Mouse (Mus musculus): ENCODE data around the gene Psmd5. TPM values are rescaled to one million over a fixed set of nuclear protein-coding genes. Genes with fewer than 3 reads are reported as not detected.
"Not testable (repeated sequence)": the region's sequence is repeated elsewhere in the genome, so short reads cannot be mapped to it uniquely, and the experiment has no call there.

Gene Psmd5
- polyA plus RNA-seq, 1 experiment: 6.9 TPM

DNA sequence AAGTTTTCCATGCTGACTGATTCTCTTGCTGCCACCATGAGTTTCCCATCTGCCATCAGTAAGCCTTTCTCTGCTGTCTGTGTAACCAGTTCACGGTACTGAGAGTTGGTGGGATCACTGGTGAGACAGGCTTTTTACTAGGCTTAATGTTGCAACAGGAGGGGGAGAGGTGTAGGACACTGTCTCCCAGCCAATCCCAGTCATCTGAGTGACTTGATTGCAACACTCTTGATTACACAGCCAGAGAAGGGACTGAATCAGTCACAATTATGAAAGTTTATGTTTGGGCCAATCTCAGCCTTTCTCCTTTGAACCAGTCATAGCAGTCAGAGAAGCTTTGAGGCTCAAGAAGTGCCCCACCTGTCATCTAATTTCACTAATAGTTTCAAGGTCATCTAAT is 46.7 kb downstream of the Psmd5 start:
- Histone ChIP-seq H3K4me1 (ENCODE audit: control insufficient read depth, insufficient read depth, insufficient read length) (no peaks in the 10 kb centered on the region; the same call in 1 of the 2 replicates), H3K4me3 (ENCODE audit: extremely low read depth, insufficient read depth, insufficient read length) (no peak overlapping the region), H3K36me3 (ENCODE audit: control insufficient read depth, insufficient read depth, low read length) (no peaks in the 10 kb centered on the region), H3K27me3 (ENCODE audit: control insufficient read depth, insufficient read depth, low read length) (no peaks in the 10 kb centered on the region), H3K27ac (ENCODE audit: insufficient read depth, low read length) (no peak overlapping the region)
- no peak for TF ChIP-seq CTCF (IDR thresholded peaks at IDR 0.05; ENCODE audit: extremely low read depth, insufficient read depth, insufficient read length, insufficient replicate concordance)
- TF ChIP-seq POLR2A (IDR thresholded peaks at IDR 0.05; ENCODE audit: low read depth, low read length): no peak
- 72% methylated on average over 1 of the region's 1 CpGs for WGBS
- DNase-seq (ENCODE audit: low read depth in 1 of 2, low spot score in 2 of 2): no peak

DNA sequence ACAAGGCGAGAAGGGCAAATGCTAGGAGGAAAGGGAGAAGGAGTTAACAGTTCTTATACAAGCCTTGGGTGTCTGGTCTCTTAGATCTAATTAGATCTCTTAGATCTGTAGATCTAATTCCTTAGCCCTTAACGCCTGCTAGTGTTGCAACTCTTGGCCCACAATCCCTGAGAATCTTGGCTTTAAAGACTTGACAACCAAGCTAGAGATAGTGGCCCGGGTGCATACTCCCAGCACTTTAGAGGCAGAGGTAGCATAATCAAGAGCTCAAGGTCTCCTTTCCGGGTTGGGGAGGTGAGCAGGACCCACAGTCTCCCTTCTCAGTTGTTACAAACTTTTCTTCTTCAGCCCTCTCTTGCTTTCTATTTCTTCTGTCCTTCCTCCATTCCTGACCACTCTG is 47.2 kb downstream of the Psmd5 start:
- 87% methylated on average over 4 of the region's 4 CpGs for WGBS
- Histone ChIP-seq H3K27me3 (ENCODE audit: control insufficient read depth, insufficient read depth, low read length) (no peaks in the 10 kb centered on the region), H3K4me3 (ENCODE audit: extremely low read depth, insufficient read depth, insufficient read length) (no peak overlapping the region), H3K27ac (ENCODE audit: insufficient read depth, low read length) (no peak overlapping the region), H3K4me1 (ENCODE audit: control insufficient read depth, insufficient read depth, insufficient read length) (no peaks in the 10 kb centered on the region; the same call in 1 of the 2 replicates), H3K36me3 (ENCODE audit: control insufficient read depth, insufficient read depth, low read length) (peaks cover under 1% of the 10 kb centered on the region; the same call in 1 of the 2 replicates)
- no peak for DNase-seq (ENCODE audit: low read depth in 1 of 2, low spot score in 2 of 2)
- TF ChIP-seq POLR2A (IDR thresholded peaks at IDR 0.05; ENCODE audit: low read depth, low read length) (no peak), CTCF (IDR thresholded peaks at IDR 0.05; ENCODE audit: extremely low read depth, insufficient read depth, insufficient read length, insufficient replicate concordance) (no peak)

DNA sequence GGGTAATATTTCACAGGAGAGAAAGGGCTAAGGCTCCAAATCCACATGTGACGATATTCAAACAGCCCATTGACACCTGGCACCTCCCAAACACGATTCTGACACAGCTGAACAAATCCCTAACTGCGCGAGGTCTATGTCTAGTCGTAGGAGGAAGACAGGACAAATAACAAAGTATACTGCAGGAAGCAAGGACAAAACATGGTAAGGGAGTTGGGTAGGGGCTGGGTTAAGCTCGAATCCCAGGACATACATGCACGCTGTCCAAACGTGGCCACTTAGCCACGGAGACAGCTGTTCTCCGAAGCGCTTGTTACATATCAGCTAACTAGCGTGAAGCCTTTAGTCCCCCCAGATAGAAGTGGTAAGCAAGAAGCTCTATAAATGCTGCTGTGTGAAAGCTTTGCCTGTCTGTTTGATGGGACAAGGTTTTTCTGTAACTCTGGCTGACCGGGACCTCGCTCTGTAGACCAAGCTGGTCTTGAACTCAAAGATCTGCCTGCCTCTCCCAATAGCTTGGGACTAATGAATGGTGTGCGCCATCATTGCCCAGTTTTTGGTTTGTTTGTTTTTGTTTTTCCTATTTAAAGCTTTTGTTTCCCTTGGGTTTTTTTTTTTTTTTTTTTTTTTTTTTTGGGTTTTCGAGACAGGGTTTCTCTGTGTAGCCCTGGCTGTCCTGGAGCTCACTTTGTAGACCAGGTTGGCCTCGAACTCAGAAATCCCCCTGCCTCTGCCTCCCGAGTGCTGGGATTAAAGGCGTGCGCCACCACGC is 48.1 kb downstream of the Psmd5 start:
- peak in 1 of 2 experiments; percentile 12 for DNase-seq (ENCODE audit: low read depth in 1 of 2, low spot score in 2 of 2)
- no peak for TF ChIP-seq POLR2A (IDR thresholded peaks at IDR 0.05; ENCODE audit: low read depth, low read length)
- no peak for TF ChIP-seq CTCF (IDR thresholded peaks at IDR 0.05; ENCODE audit: extremely low read depth, insufficient read depth, insufficient read length, insufficient replicate concordance)
- H3K27me3 ChIP-seq (ENCODE audit: control insufficient read depth, insufficient read depth, low read length): no peaks in the 10 kb centered on the region
- peaks cover 3% of the 10 kb centered on the region; the same call in 1 of the 2 replicates for H3K36me3 ChIP-seq (ENCODE audit: control insufficient read depth, insufficient read depth, low read length)
- H3K4me3 ChIP-seq (ENCODE audit: extremely low read depth, insufficient read depth, insufficient read length): peak overlapping the region; percentile 79
- H3K4me1 ChIP-seq (ENCODE audit: control insufficient read depth, insufficient read depth, insufficient read length): no peaks in the 10 kb centered on the region; the same call in 1 of the 2 replicates
- 40% methylated on average over 21 of the region's 21 CpGs for WGBS
- H3K27ac ChIP-seq (ENCODE audit: insufficient read depth, low read length): no peak overlapping the region

DNA sequence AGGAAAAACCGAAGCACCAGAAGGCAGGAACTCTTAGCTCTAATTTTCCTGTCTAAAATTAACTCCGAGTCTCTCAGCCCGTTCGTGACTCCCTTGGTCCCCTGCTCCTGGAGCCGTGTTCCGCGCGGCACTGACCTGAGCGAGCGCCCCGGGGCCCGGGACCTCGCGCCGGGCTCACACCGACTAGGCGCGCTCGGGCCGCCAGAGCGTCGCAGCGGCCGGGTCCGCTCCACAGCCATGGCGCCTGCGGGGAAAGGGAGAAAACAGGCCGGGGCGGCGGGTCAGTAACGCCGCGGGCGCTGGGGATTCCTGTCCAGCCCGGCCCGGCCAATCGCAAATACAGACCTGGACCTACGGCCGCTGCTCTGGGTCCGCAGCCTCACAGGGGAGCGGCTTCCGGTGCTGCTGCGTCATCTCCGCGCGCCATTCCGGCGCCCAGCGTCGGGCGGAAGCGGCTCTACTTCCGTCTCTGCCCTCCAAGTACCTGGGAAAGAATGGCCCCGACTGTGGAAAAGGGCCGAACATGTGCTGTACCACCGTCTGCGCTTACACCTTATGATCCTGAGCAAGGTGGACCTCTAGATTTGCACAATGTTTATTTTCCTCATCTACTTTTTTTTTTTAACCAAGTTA is 48.8 kb downstream of the Psmd5 start, which contains the start of gene Fbxw2:
Fbxw2 (minus strand) TSS at position 485 of the 633 bp plus-strand sequence.
- Histone ChIP-seq H3K4me3 (ENCODE audit: extremely low read depth, insufficient read depth, insufficient read length) (peak within 1 kb of the TSS; percentile 79), H3K4me1 (ENCODE audit: control insufficient read depth, insufficient read depth, insufficient read length) (no peaks in the 10 kb centered on the region; the same call in 1 of the 2 replicates), H3K27ac (ENCODE audit: insufficient read depth, low read length) (peak within 1 kb of the TSS; percentile 62), H3K27me3 (ENCODE audit: control insufficient read depth, insufficient read depth, low read length) (no peaks in the 10 kb centered on the region), H3K36me3 (ENCODE audit: control insufficient read depth, insufficient read depth, low read length) (peaks cover 7% of the 10 kb centered on the region)
- WGBS: under 1% methylated on average over 57 of the region's 57 CpGs
- DNase-seq (ENCODE audit: low read depth in 1 of 2, low spot score in 2 of 2): peak; percentile 69 to 88
- TF ChIP-seq CTCF (IDR thresholded peaks at IDR 0.05; ENCODE audit: extremely low read depth, insufficient read depth, insufficient read length, insufficient replicate concordance): no peak
- peak; percentile 55 for TF ChIP-seq POLR2A (IDR thresholded peaks at IDR 0.05; ENCODE audit: low read depth, low read length)

DNA sequence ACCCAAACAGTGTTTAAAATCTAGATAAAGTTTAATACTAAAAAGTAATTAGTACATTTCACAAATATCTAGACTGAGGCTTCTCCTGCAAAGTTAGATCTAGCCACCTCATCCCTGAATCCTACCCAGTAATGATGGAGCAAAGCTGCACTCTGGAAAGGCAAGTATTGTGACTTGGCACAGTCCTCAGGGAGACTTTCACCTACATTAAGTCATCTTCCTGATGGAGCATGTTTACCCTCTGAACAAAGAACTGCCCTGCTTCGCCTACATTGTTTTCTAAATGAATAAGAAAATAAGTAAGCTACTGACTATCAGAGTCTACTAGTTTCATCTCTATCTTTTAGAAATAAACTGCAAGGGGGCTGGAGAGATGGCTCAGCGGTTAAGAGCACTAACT is 56.3 kb downstream of the Psmd5 start:
- DNase-seq (ENCODE audit: low read depth in 1 of 2, low spot score in 2 of 2): no peak
- Histone ChIP-seq H3K27ac (ENCODE audit: insufficient read depth, low read length) (no peak overlapping the region), H3K27me3 (ENCODE audit: control insufficient read depth, insufficient read depth, low read length) (no peaks in the 10 kb centered on the region), H3K4me3 (ENCODE audit: extremely low read depth, insufficient read depth, insufficient read length) (no peak overlapping the region), H3K4me1 (ENCODE audit: control insufficient read depth, insufficient read depth, insufficient read length) (no peaks in the 10 kb centered on the region), H3K36me3 (ENCODE audit: control insufficient read depth, insufficient read depth, low read length) (peaks cover 22% of the 10 kb centered on the region)
- WGBS: 94% methylated on average over 2 of the region's 2 CpGs
- no peak for TF ChIP-seq POLR2A (IDR thresholded peaks at IDR 0.05; ENCODE audit: low read depth, low read length)
- TF ChIP-seq CTCF (IDR thresholded peaks at IDR 0.05; ENCODE audit: extremely low read depth, insufficient read depth, insufficient read length, insufficient replicate concordance): no peak

DNA sequence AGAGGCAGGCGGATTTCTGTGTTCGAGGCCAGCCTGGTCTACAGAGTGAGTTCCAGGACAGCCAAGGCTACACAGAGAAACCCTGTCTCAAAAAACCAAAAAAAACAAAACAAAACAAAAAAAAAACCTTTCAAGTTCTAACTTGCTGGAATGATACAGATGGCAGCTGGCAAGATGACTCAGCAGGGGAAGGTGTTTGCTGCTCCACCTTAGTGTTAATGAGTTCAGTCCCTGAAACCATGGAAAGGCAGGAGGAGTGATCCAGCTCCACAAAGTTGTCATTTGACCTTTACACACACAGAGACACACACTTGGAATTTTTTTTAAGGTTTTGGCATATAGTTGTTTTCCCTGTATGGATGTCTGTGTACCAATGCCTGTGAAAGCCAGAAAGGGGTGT is 58.9 kb downstream of the Psmd5 start:
- H3K4me3 ChIP-seq (ENCODE audit: extremely low read depth, insufficient read depth, insufficient read length); H3K27me3 ChIP-seq (ENCODE audit: control insufficient read depth, insufficient read depth, low read length); DNase-seq (ENCODE audit: low read depth in 1 of 2, low spot score in 2 of 2); H3K27ac ChIP-seq (ENCODE audit: insufficient read depth, low read length); H3K4me1 ChIP-seq (ENCODE audit: control insufficient read depth, insufficient read depth, insufficient read length): not testable (repeated sequence)
- 93% methylated on average over 2 of the region's 2 CpGs for WGBS
- H3K36me3 ChIP-seq (ENCODE audit: control insufficient read depth, insufficient read depth, low read length): peaks cover 27% of the 10 kb centered on the region

DNA sequence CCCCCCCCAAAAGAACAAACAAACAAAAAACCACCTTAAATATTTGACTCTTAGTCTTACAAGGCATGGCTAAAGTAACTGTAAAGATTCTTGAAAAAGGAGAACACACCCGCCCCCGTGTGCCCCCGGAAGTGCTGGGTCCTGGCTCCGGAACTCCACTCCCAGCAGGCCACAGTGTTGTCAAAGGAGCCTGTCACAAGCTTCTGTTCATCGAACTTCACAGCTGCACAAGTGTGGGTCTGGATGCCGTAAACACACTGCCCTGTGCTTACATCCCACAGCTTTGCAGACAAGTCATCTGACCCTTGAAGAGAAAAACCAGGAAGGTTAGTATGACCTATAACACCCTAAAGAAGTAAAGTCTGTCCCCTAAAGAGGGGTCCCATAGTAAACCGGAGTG is 62.1 kb downstream of the Psmd5 start:
- no peak overlapping the region for H3K4me3 ChIP-seq (ENCODE audit: extremely low read depth, insufficient read depth, insufficient read length)
- WGBS: 75% methylated on average over 7 of the region's 7 CpGs
- TF ChIP-seq CTCF (IDR thresholded peaks at IDR 0.05; ENCODE audit: extremely low read depth, insufficient read depth, insufficient read length, insufficient replicate concordance) (no peak), POLR2A (IDR thresholded peaks at IDR 0.05; ENCODE audit: low read depth, low read length) (no peak)
- H3K27me3 ChIP-seq (ENCODE audit: control insufficient read depth, insufficient read depth, low read length): no peaks in the 10 kb centered on the region
- DNase-seq (ENCODE audit: low read depth in 1 of 2, low spot score in 2 of 2): no peak
- H3K4me1 ChIP-seq (ENCODE audit: control insufficient read depth, insufficient read depth, insufficient read length): no peaks in the 10 kb centered on the region; the same call in 1 of the 2 replicates
- no peak overlapping the region for H3K27ac ChIP-seq (ENCODE audit: insufficient read depth, low read length)
- H3K36me3 ChIP-seq (ENCODE audit: control insufficient read depth, insufficient read depth, low read length): peaks cover 30% of the 10 kb centered on the region
